Mouse (Mus musculus): ENCODE results near the gene Insl6. TPM values are rescaled to one million over a fixed set of nuclear protein-coding genes. Genes with fewer than 3 reads are reported as not detected.

Insl6 gene
- total RNA-seq (2022) = not detected

- DNase-seq (ENCODE audit: low spot score in 2 of 2) = peak; percentile 7 to 31
Measured at GRCm38 (mm10) chr19:29325053-29325851, at the start of gene Insl6. Gene Insl6 (minus strand): TSS chr19:29325356.

DNA sequence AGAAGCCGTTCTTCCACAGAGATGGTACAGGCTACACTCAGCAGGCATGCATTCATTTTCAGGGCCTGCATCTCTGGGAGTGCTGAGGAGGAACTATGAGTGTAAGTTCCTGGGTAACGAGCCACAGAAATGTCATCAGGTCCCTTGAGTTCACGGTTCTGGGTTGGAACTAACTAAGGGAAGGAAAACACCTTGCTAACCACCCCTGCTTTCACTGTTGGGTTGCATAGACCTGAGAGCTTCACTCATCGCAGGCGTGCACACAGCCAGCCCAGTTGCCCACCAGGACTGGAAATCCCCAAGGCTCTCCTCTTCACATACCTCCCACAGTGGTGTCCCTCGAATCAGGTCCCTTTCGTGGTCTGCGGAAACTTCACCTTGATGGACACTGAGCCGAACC is 49.8 kb upstream of the Insl6 start:
- no peak for DNase-seq (ENCODE audit: low spot score in 2 of 2)

DNA sequence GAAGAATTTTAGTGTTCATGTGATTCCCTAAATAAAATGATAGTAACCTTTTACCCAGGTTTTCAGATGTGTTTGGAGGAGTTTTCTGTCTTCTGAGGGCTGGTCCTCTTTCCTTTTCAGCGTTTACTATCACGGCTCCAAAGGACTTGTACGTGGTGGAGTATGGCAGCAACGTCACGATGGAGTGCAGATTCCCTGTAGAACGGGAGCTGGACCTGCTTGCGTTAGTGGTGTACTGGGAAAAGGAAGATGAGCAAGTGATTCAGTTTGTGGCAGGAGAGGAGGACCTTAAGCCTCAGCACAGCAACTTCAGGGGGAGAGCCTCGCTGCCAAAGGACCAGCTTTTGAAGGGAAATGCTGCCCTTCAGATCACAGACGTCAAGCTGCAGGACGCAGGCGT is 48.3 kb upstream of the Insl6 start:
- no peak for DNase-seq (ENCODE audit: low spot score in 2 of 2)

DNA sequence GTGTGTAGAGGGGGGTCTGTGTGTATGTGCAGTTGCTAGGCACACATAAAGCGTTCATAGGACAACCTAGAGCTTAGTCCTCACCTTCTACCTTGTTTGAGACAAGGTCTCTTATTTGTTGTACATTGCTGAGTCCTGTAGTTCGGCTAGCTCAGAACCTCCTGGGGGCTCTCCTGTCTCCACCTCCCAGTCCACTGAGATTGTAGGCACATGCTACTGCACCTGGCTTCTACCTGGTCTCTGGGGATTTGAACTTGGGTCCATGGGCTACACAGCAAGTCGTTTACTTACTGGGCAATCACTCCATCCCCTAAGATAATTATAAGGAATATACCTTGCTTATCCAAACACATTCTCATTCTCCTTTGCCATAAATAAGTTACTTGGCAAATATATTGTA is 47.5 kb upstream of the Insl6 start:
- no peak for DNase-seq (ENCODE audit: low spot score in 2 of 2)

GRCm38 (mm10) chr19:29372138-29372537 is 47.0 kb upstream of the Insl6 start:
- DNase-seq (ENCODE audit: low spot score in 2 of 2) = no peak

GRCm38 (mm10) chr19:29371284-29372081 is 46.3 kb upstream of the Insl6 start:
- DNase-seq (ENCODE audit: low spot score in 2 of 2) = no peak

- no peak for DNase-seq (ENCODE audit: low spot score in 2 of 2)
Measured at GRCm38 (mm10) chr19:29370545-29371283, 45.6 kb upstream of the Insl6 start.

- no peak for DNase-seq (ENCODE audit: low spot score in 2 of 2)
Measured at GRCm38 (mm10) chr19:29370112-29370511, 45.0 kb upstream of the Insl6 start.

- no peak for DNase-seq (ENCODE audit: low spot score in 2 of 2)
Measured at GRCm38 (mm10) chr19:29368671-29369309, 43.6 kb upstream of the Insl6 start.

DNA sequence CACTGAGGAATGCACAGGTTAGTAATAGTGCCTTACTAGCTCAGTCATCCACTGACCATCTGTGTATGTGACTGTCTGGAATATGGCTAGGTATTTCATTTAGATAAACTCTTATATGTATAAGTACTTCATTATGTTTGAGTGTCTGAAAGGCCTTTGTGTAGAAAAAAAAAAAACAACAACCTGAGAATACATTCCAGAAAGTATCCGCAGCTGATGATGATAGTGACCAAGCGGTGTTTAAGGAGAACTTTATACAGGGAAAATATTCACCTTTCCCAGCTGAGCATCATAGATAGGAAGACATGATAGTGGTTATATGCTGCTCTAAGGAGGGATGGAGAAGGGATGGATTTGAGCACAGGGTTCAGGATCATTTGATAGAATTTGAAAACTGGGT is 42.9 kb upstream of the Insl6 start:
- DNase-seq (ENCODE audit: low spot score in 2 of 2) = no peak

- peak; percentile 31 to 61 for DNase-seq (ENCODE audit: low spot score in 2 of 2)
Measured at GRCm38 (mm10) chr19:29366969-29367622, 41.9 kb upstream of the Insl6 start, which contains the start of the genes Plgrkt and Cd274. Gene Plgrkt (minus strand): TSS chr19:29367390. Gene Cd274 (plus strand): TSS chr19:29367455.

DNA sequence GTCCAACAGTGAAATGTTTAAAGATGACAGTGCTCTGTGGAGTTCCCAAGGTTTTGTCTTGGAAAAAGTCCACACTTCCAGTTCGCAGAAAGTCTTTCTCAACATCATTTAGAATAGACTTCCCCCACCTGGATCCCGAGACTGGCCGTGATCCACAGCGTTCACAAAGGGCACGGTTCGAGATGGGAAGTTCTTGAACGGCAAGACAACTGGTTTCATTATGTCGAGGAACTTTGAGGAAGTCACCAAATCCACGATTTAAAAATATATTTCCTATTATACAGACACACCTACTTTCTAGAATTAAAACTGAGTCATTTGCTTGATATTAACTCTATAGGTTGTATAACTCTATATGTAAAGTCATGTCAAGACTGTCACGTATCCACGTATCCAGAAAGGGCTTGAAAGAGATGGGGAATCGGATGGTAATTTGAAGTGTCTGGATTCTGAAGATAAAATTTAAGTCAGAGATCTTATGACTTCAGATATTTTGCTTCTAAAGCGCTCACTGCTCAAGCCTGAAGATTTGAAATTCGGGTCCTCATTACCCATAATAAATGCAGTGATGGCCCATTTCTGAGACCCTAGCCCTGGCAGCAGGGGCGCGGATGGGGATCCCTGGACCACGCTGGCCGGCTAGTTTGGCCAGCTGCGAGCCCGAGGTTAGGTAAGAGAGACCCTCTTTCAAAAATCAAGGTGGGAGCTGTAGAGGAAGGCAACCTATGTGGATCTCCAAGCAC is 41.2 kb upstream of the Insl6 start:
- no peak for DNase-seq (ENCODE audit: low spot score in 2 of 2)

GRCm38 (mm10) chr19:29365105-29365504 is 39.9 kb upstream of the Insl6 start:
- DNase-seq (ENCODE audit: low spot score in 2 of 2) = no peak

GRCm38 (mm10) chr19:29364076-29364475 is 38.9 kb upstream of the Insl6 start:
- no peak for DNase-seq (ENCODE audit: low spot score in 2 of 2)

DNA sequence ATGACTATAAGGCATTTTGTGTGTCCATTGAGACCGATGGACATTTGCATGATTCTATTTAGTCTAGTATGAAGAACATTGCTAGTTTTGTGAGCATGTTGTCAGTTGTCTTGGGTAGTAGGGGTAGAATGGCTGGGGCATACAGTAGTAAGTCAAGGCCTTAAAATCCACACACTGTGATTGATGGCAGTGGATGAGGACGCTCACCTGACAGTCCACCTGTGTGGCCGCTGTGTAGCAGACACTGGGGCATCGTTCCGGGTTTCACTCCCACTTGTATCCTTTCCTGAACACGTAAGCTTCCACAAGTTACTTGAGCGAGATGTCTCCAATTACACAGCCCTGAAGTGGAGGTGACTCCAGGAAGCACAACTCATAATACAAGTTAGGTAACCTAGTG is 38.4 kb upstream of the Insl6 start:
- no peak for DNase-seq (ENCODE audit: low spot score in 2 of 2)

GRCm38 (mm10) chr19:29362173-29362930 is 37.2 kb upstream of the Insl6 start:
- no peak for DNase-seq (ENCODE audit: low spot score in 2 of 2)

DNA sequence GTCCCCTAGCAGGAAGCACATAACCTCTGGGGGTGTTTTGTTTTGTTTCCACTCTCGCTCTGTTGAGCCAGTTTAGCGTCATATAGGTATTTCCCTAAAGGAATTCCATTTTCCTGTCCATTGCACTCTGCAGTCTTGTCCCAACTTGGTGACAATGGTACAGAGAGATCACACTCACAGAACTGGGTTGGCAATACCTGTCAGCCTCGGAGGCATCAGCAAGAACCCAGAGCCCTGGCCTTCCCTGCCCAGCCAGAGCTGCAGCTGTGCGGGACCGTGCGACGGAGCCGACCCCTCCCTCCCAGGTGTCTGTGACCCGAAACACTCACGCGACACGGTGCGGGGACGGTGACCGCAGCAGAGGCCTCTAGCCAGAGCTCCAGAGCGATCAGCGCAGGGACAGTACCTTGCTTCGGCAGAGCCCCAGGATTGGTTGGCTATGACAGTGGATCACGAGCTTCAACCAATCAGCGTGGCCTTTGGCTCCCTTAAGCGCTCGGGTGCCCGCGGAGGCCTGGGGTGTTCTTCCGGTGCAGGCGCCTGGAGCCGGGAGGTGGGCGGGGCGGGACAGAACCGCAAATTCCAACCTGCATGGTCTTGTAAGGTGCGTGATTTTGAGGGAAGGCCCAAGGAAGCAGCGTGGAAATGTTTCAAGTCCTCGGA is 36.4 kb upstream of the Insl6 start:
- peak; percentile 84 to 88 for DNase-seq (ENCODE audit: low spot score in 2 of 2)

DNA sequence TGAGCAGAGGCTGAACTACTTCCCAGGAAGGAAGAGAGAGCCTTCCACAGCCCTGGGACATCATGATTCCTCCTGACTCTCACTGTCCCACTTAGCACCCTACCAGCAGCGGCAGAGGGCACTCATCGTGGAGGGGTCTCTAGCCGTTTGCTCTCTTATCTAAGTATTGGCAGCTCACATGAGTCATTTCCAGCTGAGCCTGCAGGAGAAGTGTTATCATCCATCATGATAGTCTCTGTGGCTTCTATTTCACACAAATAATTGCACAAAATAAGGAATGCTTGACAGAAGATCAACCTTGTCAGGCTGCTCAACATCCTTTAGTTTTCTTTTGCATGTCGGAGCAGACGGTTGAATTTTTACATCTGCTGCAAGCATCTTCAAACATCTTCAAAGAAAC is 35.1 kb upstream of the Insl6 start:
- no peak for DNase-seq (ENCODE audit: low spot score in 2 of 2)

DNA sequence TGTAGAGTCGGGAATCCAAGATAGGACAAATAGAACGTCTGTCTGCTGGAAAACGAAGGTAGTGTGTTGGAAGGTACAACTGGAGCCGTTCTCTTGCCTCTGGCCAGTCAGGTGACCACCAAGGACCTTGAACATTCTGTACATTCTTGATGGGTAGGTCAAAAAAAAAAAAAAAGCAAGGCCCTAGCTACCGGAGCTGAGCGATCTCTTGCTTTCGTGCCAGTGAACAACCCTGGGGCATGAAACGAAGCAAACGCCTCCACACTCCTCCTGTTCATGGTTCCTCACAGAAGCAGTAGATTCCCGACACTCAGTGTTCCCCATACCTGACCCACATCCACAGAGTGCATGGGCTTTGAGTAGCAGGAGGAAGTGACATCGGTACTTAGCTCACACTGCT is 31.1 kb upstream of the Insl6 start:
- DNase-seq (ENCODE audit: low spot score in 2 of 2) = no peak

All from gastrocnemius, adult 8-10 months (tissue).